Mouse (Mus musculus): ENCODE data around the gene Sirt1.
A peak's percentile ranks its signal among the peaks of the same experiment; 100 is the strongest.
"Not testable (repeated sequence)": the region's sequence is repeated elsewhere in the genome, so short reads cannot be mapped to it uniquely, and the experiment has no call there.

Gene Sirt1

GRCm38 (mm10) chr10:63381498-63382280 is at the start of gene Sirt1:
Sirt1 (minus strand) TSS chr10:63381704.
- no peak for DNase-seq (ENCODE audit: low read depth, low spot score)

DNA sequence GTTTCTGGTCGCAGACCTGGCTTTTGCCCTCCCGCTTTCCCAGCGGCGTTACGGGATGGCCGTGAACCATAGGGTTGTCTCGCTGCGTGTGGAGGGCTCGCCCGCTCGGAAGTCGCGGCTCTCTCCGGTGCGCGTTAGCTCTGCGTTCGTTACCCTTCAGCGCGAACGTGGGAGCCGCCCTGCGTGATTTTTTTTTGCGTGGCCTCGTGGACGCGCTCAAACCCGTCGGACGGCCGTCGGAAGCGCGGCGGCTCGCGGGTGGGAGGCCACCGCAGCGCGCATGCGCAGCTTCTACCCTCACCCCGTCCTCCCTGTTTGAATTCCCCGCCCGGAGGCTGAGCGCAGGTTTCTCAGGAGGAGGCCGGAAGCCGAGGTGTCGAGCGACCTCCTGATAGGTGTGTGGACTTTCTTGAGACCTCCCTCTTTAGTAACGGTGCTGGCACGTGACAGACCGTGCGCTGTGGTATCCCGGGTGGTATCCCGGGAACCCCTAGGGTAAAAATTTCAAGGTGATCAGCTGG is 48.3 kb upstream of the Sirt1 start, which contains the start of gene Ctnna3:
TSS of gene Ctnna3 (plus strand) at position 314 of the 521 bp plus-strand sequence.
- DNase-seq (ENCODE audit: low read depth, low spot score): peak; percentile 97

DNA sequence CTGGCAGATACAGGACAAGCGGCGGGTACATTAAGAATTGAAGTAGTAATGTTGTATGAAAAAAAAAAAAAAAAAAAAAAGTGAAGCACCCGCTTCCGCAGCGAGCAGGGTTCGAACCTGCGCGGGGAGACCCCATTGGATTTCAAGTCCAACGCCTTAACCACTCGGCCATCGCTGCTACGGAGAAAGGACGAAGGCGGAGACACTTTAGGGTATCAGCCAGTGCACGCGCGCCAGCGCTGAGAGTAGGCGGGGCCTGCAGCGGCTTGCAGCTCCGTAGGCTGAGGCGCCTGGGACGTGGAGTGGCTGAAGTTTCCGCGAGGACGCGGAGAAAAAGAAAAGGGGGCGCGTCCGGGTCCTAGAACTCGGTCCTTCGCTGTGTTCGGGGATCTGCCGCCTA is 47.9 kb upstream of the Sirt1 start:
- peak; percentile 99 for DNase-seq (ENCODE audit: low read depth, low spot score)

DNA sequence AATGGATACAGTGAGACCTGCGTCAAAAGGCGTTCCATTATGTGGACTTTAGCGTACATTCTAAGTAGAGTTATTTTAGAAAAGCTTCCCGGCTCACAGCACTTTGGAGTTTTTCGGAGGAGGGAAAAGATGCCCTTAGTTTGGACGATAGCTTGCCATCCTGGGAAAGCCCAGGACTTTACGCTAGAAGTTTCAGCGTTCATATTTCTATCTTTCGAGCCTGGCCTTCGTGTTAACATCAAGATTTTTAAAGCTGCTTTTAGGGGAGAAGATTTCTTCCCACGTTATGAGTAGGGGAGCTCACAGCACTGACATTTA is 47.5 kb upstream of the Sirt1 start:
- DNase-seq (ENCODE audit: low read depth, low spot score): no peak

DNA sequence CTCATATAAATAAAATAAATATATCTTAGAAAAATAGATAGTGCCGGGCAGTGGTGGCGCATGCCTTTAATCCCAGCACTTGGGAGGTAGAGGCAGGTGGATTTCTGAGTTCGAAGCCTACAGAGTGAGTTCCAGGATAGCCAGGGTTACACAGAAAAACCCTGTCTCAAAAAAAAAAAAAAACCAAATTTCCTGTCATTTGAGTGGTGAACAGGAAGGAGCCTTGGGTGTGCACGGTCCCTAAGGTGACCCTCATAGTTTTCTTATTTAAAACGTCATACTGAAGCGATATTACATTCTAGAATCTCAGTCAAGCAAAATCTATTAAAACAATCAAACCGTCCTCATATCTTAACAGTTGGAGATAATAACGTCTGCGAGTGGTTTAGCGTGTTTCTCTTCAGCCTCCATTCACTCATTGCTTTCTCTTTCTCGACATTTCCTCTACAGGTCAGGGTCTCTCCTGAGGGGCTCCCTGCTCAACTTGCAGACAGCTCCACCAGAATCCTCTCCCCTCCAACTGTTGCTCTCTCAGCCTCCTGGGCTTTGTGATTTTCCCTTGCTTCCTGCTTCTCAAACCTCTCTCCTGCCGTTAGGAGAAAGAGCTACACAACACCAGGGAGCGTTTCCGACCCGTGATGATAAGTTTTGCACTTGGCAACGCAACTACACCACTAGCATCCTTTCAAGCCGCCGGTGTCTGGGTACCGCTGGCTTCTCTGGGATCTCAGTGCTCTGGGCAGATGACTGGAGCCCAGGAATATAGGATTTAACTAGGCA is 46.9 kb upstream of the Sirt1 start:
- DNase-seq (ENCODE audit: low read depth, low spot score): peak; percentile 80

GRCm38 (mm10) chr10:63427146-63427545 is 45.6 kb upstream of the Sirt1 start:
- no peak for DNase-seq (ENCODE audit: low read depth, low spot score)

- DNase-seq (ENCODE audit: low read depth, low spot score): peak; percentile 75
Measured at GRCm38 (mm10) chr10:63424475-63424814, 42.9 kb upstream of the Sirt1 start.

DNA sequence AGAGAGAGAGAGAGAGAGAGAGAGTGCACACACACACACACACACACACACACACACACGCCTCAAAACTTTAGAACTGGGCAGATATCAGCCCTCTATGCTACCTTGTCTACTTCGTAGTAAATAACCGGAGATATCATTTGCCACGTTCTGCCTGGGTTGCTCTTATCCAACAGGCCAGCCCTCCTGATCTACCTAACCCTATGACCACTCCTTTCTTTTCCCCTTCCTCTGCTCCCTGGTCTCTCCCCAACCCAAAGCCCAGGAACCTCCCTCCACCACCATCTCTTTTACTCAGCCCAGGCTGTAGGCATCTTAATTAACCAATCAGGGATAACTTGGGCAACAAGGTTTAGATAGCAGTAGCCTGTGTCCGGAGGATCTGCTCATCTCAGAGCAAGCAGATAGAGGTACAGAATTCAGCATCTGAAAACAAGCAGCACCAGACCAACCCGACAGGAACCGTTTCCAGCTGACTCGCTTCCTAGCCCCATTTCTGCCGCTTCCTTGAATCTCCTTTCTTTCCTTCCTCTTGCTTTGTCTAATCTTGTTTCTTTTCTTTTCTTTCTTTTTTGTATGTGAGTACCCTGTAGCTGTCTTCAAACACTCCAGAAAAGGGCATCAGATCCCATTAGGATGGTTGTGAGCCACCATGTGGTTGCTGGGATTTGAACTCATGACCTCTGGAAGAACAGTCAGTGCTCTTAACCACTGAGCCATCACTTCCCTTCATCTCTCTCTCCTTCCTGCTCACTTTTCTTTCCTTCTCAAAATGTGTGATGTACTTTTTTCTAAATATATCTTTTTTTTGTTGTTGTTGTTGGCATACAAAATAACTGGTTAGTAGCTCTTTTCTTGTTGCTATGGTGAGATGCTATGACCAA is 42.3 kb upstream of the Sirt1 start:
- DNase-seq (ENCODE audit: low read depth, low spot score): no peak

- no peak for DNase-seq (ENCODE audit: low read depth, low spot score)
Measured at GRCm38 (mm10) chr10:63422736-63422992, 41.2 kb upstream of the Sirt1 start.

GRCm38 (mm10) chr10:63421739-63422735 is 40.5 kb upstream of the Sirt1 start, which contains the start of gene Gm7075:
Gm7075 (minus strand) TSS chr10:63421789.
- DNase-seq (ENCODE audit: low read depth, low spot score): peak; percentile 75

- DNase-seq (ENCODE audit: low read depth, low spot score): no peak
Measured at GRCm38 (mm10) chr10:63417061-63417460, 35.6 kb upstream of the Sirt1 start.

DNA sequence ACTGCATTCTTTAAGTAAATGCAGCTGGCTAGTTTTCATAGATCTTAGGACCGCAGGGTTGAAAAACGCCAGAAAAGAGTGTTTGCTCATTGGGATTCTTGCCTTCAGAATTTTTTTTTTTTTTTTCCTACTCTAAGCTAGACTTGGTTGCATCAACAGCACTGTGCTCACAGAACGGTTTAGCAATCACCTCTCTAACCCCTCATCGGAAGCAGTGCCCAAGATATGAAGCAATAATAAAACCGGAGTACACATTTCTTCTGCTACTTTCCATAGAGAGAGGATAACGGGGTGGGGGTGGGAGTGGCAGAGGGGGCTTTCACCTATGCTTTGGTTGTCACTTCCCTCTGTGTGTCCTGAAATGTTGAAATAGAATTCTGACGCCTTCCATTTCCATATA is 34.3 kb upstream of the Sirt1 start:
- no peak for DNase-seq (ENCODE audit: low read depth, low spot score)

- no peak for DNase-seq (ENCODE audit: low read depth, low spot score)
Measured at GRCm38 (mm10) chr10:63415287-63415686, 33.8 kb upstream of the Sirt1 start.

DNA sequence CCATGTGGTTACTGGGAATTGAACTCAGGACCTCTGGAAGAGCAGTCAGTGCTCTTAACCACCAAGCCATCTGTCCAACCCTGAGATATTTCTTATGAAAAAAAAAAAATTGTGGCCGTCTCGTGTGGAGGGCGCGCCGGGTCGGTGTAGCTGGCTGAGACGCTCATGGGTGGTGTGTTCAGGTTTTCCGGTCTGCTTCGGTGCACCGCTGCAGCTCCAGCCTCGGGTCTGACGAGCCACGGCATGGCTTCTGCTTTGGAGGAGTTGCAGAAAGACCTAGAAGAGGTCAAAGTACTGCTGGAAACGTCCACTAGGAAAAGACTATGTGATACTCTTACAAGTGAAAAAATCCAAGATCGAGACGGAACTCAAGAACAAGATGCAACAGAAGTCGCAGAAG is 31.3 kb upstream of the Sirt1 start:
- DNase-seq (ENCODE audit: low read depth, low spot score): no peak

- DNase-seq (ENCODE audit: low read depth, low spot score): not testable (repeated sequence)
Measured at GRCm38 (mm10) chr10:63411674-63412073, 30.2 kb upstream of the Sirt1 start.

GRCm38 (mm10) chr10:63410162-63410956 is 28.9 kb upstream of the Sirt1 start:
- DNase-seq (ENCODE audit: low read depth, low spot score): no peak

GRCm38 (mm10) chr10:63403636-63404035 is 22.1 kb upstream of the Sirt1 start:
- DNase-seq (ENCODE audit: low read depth, low spot score): no peak

DNA sequence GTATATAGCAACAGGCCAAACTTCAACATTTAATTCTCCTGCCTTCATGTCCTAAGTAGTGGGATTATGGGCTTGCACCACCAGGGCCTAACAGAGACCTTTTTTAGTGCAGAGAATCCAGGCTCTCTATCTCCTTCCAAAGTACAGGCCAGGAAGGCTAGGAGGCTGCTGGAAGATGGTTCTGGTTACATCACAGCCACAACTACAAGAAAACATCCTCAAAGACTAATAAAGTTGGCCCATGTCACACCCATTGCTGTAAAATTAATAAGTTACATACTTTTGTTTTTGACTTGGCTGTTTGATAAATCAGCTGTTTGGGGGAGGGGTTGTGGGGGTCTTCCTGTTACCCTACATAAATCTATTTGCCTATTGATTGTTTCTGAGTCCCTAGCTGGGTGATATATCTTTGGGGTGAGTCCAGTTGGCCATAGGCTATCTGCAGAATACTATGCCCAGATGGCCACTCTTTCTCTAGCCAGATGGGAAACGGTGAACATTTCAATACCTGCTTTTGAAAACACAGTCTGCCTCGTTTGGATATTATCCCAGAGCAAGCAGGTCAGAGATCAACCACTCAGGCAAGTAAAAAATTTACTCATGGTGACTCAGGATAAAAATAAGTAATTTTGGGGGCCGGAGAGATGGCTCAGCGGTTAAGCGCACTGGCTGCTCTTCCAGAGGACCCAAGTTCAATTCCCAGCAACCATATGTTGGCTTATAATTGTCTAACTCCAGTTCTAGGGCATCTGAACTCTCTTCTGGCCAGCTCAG is 21.4 kb upstream of the Sirt1 start:
- DNase-seq (ENCODE audit: low read depth, low spot score): no peak

GRCm38 (mm10) chr10:63396963-63397362 is 15.5 kb upstream of the Sirt1 start:
- DNase-seq (ENCODE audit: low read depth, low spot score): no peak
